Mouse (Mus musculus) thymus, adult 2 months (tissue): ENCODE results near the gene Tfg. TPM values are rescaled to one million over a fixed set of nuclear protein-coding genes. Genes with fewer than 3 reads are reported as not detected.
A peak's percentile ranks its signal among the peaks of the same experiment; 100 is the strongest.

ENCODE experiments used
- DNase-seq: peaks from one replicate; pipeline ENCODE4 v3.0.0; 2021
- H3K27ac ChIP-seq: fragments of 200-500 bp; 2 replicates; pipeline ENCODE4 v1.5.1; 2012; ENCODE audit warnings: low read length, control low read depth; ENCODE audit not compliant: control insufficient read depth, insufficient read depth
- H3K27me3 ChIP-seq: fragments of 200-500 bp; 2 replicates; pipeline ENCODE4 v1.6.1; 2012; ENCODE audit warnings: mild to moderate bottlenecking, low read length, moderate library complexity, mixed read lengths; ENCODE audit not compliant: control insufficient read depth, insufficient read depth
- H3K36me3 ChIP-seq: fragments of 200-500 bp; 2 replicates; pipeline ENCODE4 v1.6.1; 2012; ENCODE audit warnings: mild to moderate bottlenecking, low read length, moderate library complexity; ENCODE audit not compliant: control insufficient read depth, insufficient read depth
- H3K4me1 ChIP-seq: fragments of 200-500 bp; replicated peaks from 2 replicates; pipeline ENCODE4 v1.6.1; 2012; ENCODE audit warnings: low read length; ENCODE audit not compliant: control insufficient read depth, insufficient read depth
- H3K4me3 ChIP-seq: fragments of 200-500 bp; 2 replicates; pipeline ENCODE4 v1.5.1; 2012; ENCODE audit warnings: mild to moderate bottlenecking, low read length, control low read depth, moderate library complexity; ENCODE audit not compliant: control insufficient read depth, insufficient read depth
- CTCF ChIP-seq: fragments of 200-500 bp; IDR thresholded peaks from 2 replicates; pipeline ENCODE4 v1.5.1; 2012; ENCODE audit warnings: mild to moderate bottlenecking, control low read depth, low read length, moderate library complexity, borderline replicate concordance; ENCODE audit not compliant: control insufficient read depth, poor library complexity, insufficient read depth; ENCODE audit errors: extremely low read depth
- POLR2A ChIP-seq: fragments of 200-500 bp; IDR thresholded peaks from 2 replicates; pipeline ENCODE4 v1.6.1; 2012; ENCODE audit warnings: mild to moderate bottlenecking, low read length, control low read depth, moderate library complexity; ENCODE audit not compliant: control insufficient read depth, poor library complexity, insufficient read depth; ENCODE audit errors: extremely low read depth
- WGBS: fragments of 180-500 bp; shearing (Covaris S2); methylation state at CpG from one replicate; pipeline ENCODE4 v1.1.7; 2018; 5-methylcytosine and 5-hydroxymethylcytosine counted together
- polyA plus RNA-seq: library from polyadenylated mRNA; depleted of rRNA; stranded (reverse); fragments of >200 nt; gene quantifications from 2 replicates; pipeline ENCODE4 v1.2.3, GENCODE M21; 2012; rRNA removed

The Tfg gene
- 108 and 109 TPM in 2 replicates for polyA plus RNA-seq

GRCm38 (mm10) chr16:56717224-56718200 lies at the start of gene Tfg:
TSS of gene Tfg (minus strand) at chr16:56717450.
- DNase-seq, result peak; percentile 97
- H3K36me3 ChIP-seq, result no peaks in the 10 kb centered on the region
- WGBS, result under 1% methylated on average over 62 of the region's 62 CpGs
- TF ChIP-seq POLR2A (peak; percentile 77), CTCF (peak; percentile 75)
- peaks cover 6% of the 10 kb centered on the region for H3K4me1 ChIP-seq
- peak within 1 kb of the TSS; percentile 52 for H3K27ac ChIP-seq
- H3K27me3 ChIP-seq, result no peaks in the 10 kb centered on the region
- H3K4me3 ChIP-seq, result peak within 1 kb of the TSS; percentile 77

DNA sequence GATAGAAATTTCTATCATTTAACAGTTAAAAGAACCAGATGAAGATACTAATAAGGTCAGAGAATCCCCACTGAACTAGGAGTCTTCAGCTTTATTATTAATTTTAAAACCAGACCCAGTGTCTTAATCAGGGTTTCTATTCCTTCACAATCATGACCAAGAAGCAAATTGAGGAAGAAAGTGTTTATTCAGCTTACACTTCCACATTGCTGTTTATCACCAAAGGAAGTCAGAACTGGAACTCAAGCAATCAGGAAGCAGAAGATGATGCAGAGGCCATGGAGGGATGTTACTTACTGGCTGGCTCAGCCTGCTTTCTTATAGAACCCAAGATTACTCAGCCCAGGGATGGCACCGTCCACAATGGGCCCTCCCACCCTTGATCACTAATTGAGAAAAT lies 11.8 kb upstream of the Tfg start:
- TF ChIP-seq CTCF, result no peak
- TF ChIP-seq POLR2A, result no peak
- no peaks in the 10 kb centered on the region for H3K27me3 ChIP-seq
- no peak for DNase-seq
- 66% methylated on average over 1 of the region's 1 CpGs for WGBS
- no peak overlapping the region for H3K4me3 ChIP-seq
- no peak overlapping the region for H3K27ac ChIP-seq
- no peaks in the 10 kb centered on the region for H3K36me3 ChIP-seq
- H3K4me1 ChIP-seq, result no peaks in the 10 kb centered on the region

DNA sequence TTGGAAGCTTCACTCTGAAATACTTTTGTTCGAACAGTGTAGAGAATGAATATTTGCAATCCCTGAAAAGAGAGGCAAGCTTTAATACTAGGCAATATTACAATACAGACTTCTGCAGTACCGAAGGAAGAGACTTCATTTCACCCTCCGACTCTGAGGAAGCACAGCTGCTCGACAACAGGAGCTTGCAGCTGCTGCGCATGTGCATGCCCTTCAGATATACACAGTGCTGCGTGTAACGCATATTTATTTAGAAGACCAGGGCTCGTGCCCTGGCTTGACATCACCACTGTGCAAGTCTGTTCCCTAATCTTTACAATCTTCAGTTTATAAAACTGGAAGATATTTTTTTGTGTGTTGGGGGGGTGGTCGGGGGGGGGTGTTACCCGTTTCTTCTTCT lies 7.7 kb upstream of the Tfg start:
- H3K27me3 ChIP-seq, result no peaks in the 10 kb centered on the region
- no peak overlapping the region for H3K27ac ChIP-seq
- TF ChIP-seq CTCF (no peak), POLR2A (no peak)
- DNase-seq, result no peak
- H3K4me3 ChIP-seq, result no peak overlapping the region
- 94% methylated on average over 10 of the region's 10 CpGs for WGBS
- H3K36me3 ChIP-seq, result no peaks in the 10 kb centered on the region
- H3K4me1 ChIP-seq, result no peaks in the 10 kb centered on the region

DNA sequence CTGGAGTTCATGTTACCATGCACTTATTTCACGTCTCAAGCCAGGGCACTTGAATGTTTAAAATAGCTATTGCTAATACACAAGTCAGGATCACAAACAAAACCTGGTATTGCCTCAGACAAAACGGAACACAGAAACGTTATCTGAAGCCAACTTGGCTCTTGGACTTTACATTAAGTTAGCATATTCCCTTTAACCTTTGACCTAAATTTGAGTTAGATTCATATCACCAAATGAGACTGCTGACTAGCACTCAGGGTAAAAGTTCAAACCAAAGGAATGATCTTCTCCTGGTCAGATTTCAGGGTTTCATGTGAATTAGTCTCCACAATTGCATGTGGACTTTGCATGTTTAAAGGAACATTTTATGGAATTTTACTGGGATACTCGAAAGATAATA lies 5.1 kb upstream of the Tfg start:
- no peak for DNase-seq
- no peaks in the 10 kb centered on the region for H3K27me3 ChIP-seq
- no peaks in the 10 kb centered on the region for H3K36me3 ChIP-seq
- H3K4me3 ChIP-seq, result no peak overlapping the region
- WGBS, result 84% methylated on average over 4 of the region's 4 CpGs
- no peak overlapping the region for H3K27ac ChIP-seq
- H3K4me1 ChIP-seq, result no peaks in the 10 kb centered on the region
- TF ChIP-seq CTCF, result no peak
- TF ChIP-seq POLR2A, result no peak

DNA sequence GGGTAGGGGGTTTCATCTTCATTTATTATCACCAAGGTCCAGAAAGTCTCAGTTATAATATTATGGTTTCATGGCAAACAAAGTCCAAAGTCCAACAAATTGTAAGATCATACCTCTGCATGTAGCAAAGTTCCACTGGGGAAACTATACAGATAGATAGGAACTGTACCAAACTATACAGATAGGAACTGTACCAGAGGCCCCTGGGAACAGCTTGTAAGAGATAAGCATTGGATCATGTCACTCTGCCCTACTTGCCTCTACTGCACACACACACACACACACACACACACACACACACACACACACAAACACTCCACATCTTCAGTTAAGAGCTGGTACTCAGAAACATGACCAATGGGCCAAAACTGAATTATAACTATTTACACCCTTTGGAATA lies 1.8 kb upstream of the Tfg start:
- DNase-seq, result no peak
- Histone ChIP-seq H3K27me3 (no peaks in the 10 kb centered on the region), H3K27ac (no peak overlapping the region), H3K36me3 (no peaks in the 10 kb centered on the region), H3K4me3 (no peak overlapping the region), H3K4me1 (peaks cover 6% of the 10 kb centered on the region)
- no peak for TF ChIP-seq POLR2A
- TF ChIP-seq CTCF, result no peak

DNA sequence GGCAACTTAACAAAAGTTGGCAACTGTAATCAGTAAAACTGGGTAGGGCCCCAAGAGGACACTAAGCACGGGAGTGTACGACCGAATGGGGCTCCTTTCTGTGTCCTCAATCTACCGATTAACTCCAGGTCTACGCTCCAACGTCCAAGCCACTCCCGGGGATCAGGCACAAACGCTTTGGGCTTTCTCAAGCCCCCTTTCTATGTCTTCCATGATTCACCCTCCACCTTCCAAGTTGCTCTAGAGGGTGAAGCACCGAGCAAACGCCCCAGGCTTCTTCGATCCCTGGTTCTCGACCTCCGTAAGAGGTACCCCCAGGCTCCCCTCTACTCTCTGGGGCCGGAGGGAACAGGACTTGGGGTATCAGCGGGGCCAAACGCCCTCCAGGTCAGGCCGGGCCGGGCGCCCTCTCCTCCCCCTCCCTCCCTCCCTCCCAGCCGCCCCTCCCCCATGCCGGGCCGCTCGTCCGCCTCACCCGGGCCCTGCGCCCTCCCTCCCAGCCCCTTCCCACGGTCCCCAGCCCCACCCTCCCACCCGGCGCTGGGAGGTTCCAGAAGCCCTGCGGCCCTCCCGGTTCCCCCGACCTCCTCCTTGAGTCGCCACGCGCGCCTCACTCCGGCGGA lies 582 bp downstream of the Tfg start:
- no peaks in the 10 kb centered on the region for H3K27me3 ChIP-seq
- peak overlapping the region; percentile 77 for H3K4me3 ChIP-seq
- H3K4me1 ChIP-seq, result peaks cover 6% of the 10 kb centered on the region
- H3K27ac ChIP-seq, result peak overlapping the region; percentile 52
- H3K36me3 ChIP-seq, result peaks cover 5% of the 10 kb centered on the region; the same call in 1 of the 2 replicates
- under 1% methylated on average over 37 of the region's 38 CpGs for WGBS
- TF ChIP-seq POLR2A (no peak), CTCF (no peak)
- no peak for DNase-seq
